Mouse (Mus musculus) adrenal gland, adult 8-10 months (tissue): ENCODE data around the gene Lce1d. TPM values are rescaled to one million over a fixed set of nuclear protein-coding genes. Genes with fewer than 3 reads are reported as not detected.
"Not testable (repeated sequence)": the region's sequence is repeated elsewhere in the genome, so short reads cannot be mapped to it uniquely, and the experiment has no call there.

ENCODE experiments used
- DNase-seq: peaks from one replicate; pipeline ENCODE4 v3.0.0; 2022
- total RNA-seq, 4 experiments: library from RNA; stranded (reverse); gene quantifications; 2 replicates each; pipeline ENCODE4 v1.2.4; 2022

The Lce1d gene
- not detected for total RNA-seq

GRCm38 (mm10) chr3:92687110-92687509 lies at the start of gene Lce1d:
Lce1d (minus strand) TSS chr3:92687210.
- DNase-seq, result no peak

- no peak for DNase-seq
Observed at GRCm38 (mm10) chr3:92722631-92723030, 35.6 kb upstream of the Lce1d start.

GRCm38 (mm10) chr3:92720250-92720649 lies 33.2 kb upstream of the Lce1d start, which contains the start of gene Lce1f:
Lce1f (minus strand) TSS chr3:92720350.
- no peak for DNase-seq

- no peak for DNase-seq
Observed at GRCm38 (mm10) chr3:92715122-92715521, 28.1 kb upstream of the Lce1d start.

- DNase-seq, result no peak
Observed at GRCm38 (mm10) chr3:92708974-92709373, 22.0 kb upstream of the Lce1d start, which contains the start of gene Lce1e. Lce1e (minus strand) TSS chr3:92709074.

GRCm38 (mm10) chr3:92694613-92695012 lies 7.6 kb upstream of the Lce1d start:
- no peak for DNase-seq

GRCm38 (mm10) chr3:92691688-92692087 lies 4.7 kb upstream of the Lce1d start:
- DNase-seq, result no peak

- not testable (repeated sequence) for DNase-seq
Observed at GRCm38 (mm10) chr3:92689154-92689553, 2.1 kb upstream of the Lce1d start.

- no peak for DNase-seq
Observed at GRCm38 (mm10) chr3:92678947-92679346, 8.1 kb downstream of the Lce1d start, which contains the start of gene Lce1c. Lce1c (plus strand) TSS chr3:92679247.

GRCm38 (mm10) chr3:92670215-92670614 lies 16.8 kb downstream of the Lce1d start, which contains the start of gene Lce1a2:
Lce1a2 (minus strand) TSS chr3:92670315.
- DNase-seq, result no peak

GRCm38 (mm10) chr3:92656826-92657225 lies 30.2 kb downstream of the Lce1d start, which contains the start of gene Lce1b:
Lce1b (minus strand) TSS chr3:92656926.
- no peak for DNase-seq

GRCm38 (mm10) chr3:92648207-92648606 lies 38.8 kb downstream of the Lce1d start, which contains the start of gene Lce1a1:
Lce1a1 (minus strand) TSS chr3:92648307.
- no peak for DNase-seq

- DNase-seq, result no peak
Observed at GRCm38 (mm10) chr3:92639854-92640253, 47.2 kb downstream of the Lce1d start.

- no peak for DNase-seq
Observed at GRCm38 (mm10) chr3:92638653-92638991, 48.4 kb downstream of the Lce1d start.

- no peak for DNase-seq
Observed at GRCm38 (mm10) chr3:92637745-92638652, 49.0 kb downstream of the Lce1d start.

Other genes with a start within 250 kb of the Lce1d start
- gene Sprr1b, start 248.4 kb downstream of the Lce1d start, total RNA-seq, result not detected
- gene Sprr3, start 228.5 kb downstream of the Lce1d start, total RNA-seq, result not detected
- not detected for gene Sprr1a, start 201.3 kb downstream of the Lce1d start, total RNA-seq
- not detected for gene Sprr4, start 186.7 kb downstream of the Lce1d start, total RNA-seq
- not detected for gene 2310046K23Rik, start 152.7 kb downstream of the Lce1d start, total RNA-seq
- not detected for gene Ivl, start 113.5 kb downstream of the Lce1d start, total RNA-seq
- gene Smcp, start 98.2 kb downstream of the Lce1d start, total RNA-seq, result not detected
- gene 2210017I01Rik, start 79.7 kb downstream of the Lce1d start, total RNA-seq, result not detected
- not detected for gene Lce6a, start 65.5 kb downstream of the Lce1d start, total RNA-seq
- gene Lce1a1, start 38.9 kb downstream of the Lce1d start, total RNA-seq, result not detected
- not detected for gene Lce1b, start 30.3 kb downstream of the Lce1d start, total RNA-seq
- not detected for gene Lce1a2, start 16.9 kb downstream of the Lce1d start, total RNA-seq
- gene Lce1c, start 8.0 kb downstream of the Lce1d start, total RNA-seq, result not detected
- gene Lce1e, start 21.9 kb upstream of the Lce1d start, total RNA-seq, result not detected
- gene Lce1f, start 33.1 kb upstream of the Lce1d start, total RNA-seq, result not detected
- gene Gm38119, start 51.9 kb upstream of the Lce1d start, total RNA-seq, result not detected
- gene Lce1g, start 65.1 kb upstream of the Lce1d start, total RNA-seq, result not detected
- not detected for gene Lce1h, start 77.9 kb upstream of the Lce1d start, total RNA-seq
- not detected for gene Lce1i, start 91.7 kb upstream of the Lce1d start, total RNA-seq
- gene Lce1j, start 103.3 kb upstream of the Lce1d start, total RNA-seq, result not detected
- not detected for gene Lce1k, start 120.7 kb upstream of the Lce1d start, total RNA-seq
- gene Kprp, start 140.0 kb upstream of the Lce1d start, total RNA-seq, result not detected
- gene Lce1l, start 164.1 kb upstream of the Lce1d start, total RNA-seq, result not detected
- not detected for gene 2310050C09Rik, start 183.0 kb upstream of the Lce1d start, total RNA-seq
- not detected for gene Lce3a, start 239.0 kb upstream of the Lce1d start, total RNA-seq
- gene Lce3b, start 245.8 kb upstream of the Lce1d start, total RNA-seq, result not detected